18 mouse cellular contexts compared by ENCODE assay signal in genomic region chr14:26900893-26901292, GRCm38 (mm10). TPM values are rescaled to one million over a fixed set of nuclear protein-coding genes. Genes with fewer than 3 reads are reported as not detected.
DNase-seq lines count a peak whose midpoint lies in the region; ATAC-seq and TF ChIP-seq lines count a peak whose summit lies in the region.
"Had no signal": no experiment of that assay in that cellular context is flagged by ENCODE, and none has a peak within 500 bp of the region (broad histone marks: within the 10 kb centered on the region; RNA-seq: fewer than 3 reads in every experiment).

No protein-coding gene starts in this region.

- no peak overlapping the region for H3K4me3 ChIP-seq in hindbrain, postnatal 0 days (ENCODE audit: low read length)
- H3K4me3 ChIP-seq: embryonic facial prominence, embryonic 12.5 days; forebrain, embryonic 15.5 days; heart, embryonic 12.5 days; hindbrain, embryonic 15.5 days had no signal

- no peak for TF ChIP-seq CTCF in hindbrain, postnatal 0 days (IDR thresholded peaks at IDR 0.05; ENCODE audit: low read depth)

- no peak overlapping the region for H3K27ac ChIP-seq in hindbrain, postnatal 0 days
- H3K27ac ChIP-seq: embryonic facial prominence, embryonic 12.5 days; forebrain, embryonic 15.5 days; hindbrain, embryonic 15.5 days had no signal

- peak; percentile 64 for DNase-seq in heart, adult 11 months
- no peak for DNase-seq in heart, postnatal 25 days (ENCODE audit: low spot score)
- peak; percentile 44 for DNase-seq in right cerebral cortex, adult 18-20 months
- no peak for DNase-seq in right cerebral cortex, postnatal 4 days
- peak; percentile 24 for DNase-seq in ZHBTc4 (ENCODE audit: low read depth, low spot score)
- DNase-seq in right cerebral cortex, postnatal 25 days: peak; percentile 34
- DNase-seq in hindbrain, postnatal 0 days (ENCODE audit: low spot score): no peak
- DNase-seq: adrenal gland, postnatal 10 days; cerebellum, adult 11-12 months; cerebellum, adult 9-10 months; cerebellum, postnatal 25 days; gastrocnemius, postnatal 14 days; heart, postnatal 36 days had no signal

- H3K9me3 ChIP-seq in hindbrain, postnatal 0 days (ENCODE audit: low read length): no peaks in the 10 kb centered on the region
- H3K9me3 ChIP-seq: embryonic facial prominence, embryonic 12.5 days; forebrain, embryonic 15.5 days; heart, embryonic 12.5 days; hindbrain, embryonic 15.5 days had no signal

- no peak overlapping the region for H3K9ac ChIP-seq in hindbrain, postnatal 0 days (replicated peaks; ENCODE audit: low read length)
- H3K9ac ChIP-seq: embryonic facial prominence, embryonic 12.5 days; forebrain, embryonic 15.5 days; heart, embryonic 12.5 days; hindbrain, embryonic 15.5 days had no signal

- no peaks in the 10 kb centered on the region for H3K4me1 ChIP-seq in hindbrain, postnatal 0 days (ENCODE audit: insufficient read depth, low read length)
- H3K4me1 ChIP-seq: embryonic facial prominence, embryonic 12.5 days; forebrain, embryonic 15.5 days; heart, embryonic 12.5 days; hindbrain, embryonic 15.5 days had no signal

- no peaks in the 10 kb centered on the region for H3K36me3 ChIP-seq in hindbrain, postnatal 0 days (ENCODE audit: insufficient read depth, low read length)
- H3K36me3 ChIP-seq: embryonic facial prominence, embryonic 12.5 days; forebrain, embryonic 15.5 days; heart, embryonic 12.5 days; hindbrain, embryonic 15.5 days had no signal

- H3K4me2 ChIP-seq in hindbrain, postnatal 0 days (ENCODE audit: low read depth, low read length): no peak overlapping the region
- H3K4me2 ChIP-seq: embryonic facial prominence, embryonic 12.5 days; forebrain, embryonic 15.5 days; heart, embryonic 12.5 days; hindbrain, embryonic 15.5 days had no signal

- intact Hi-C loops in heart, postnatal 25 days (cut with DNase I): no loop called here

- H3K27me3 ChIP-seq in hindbrain, postnatal 0 days (ENCODE audit: insufficient read depth, low read length): no peaks in the 10 kb centered on the region
- H3K27me3 ChIP-seq: embryonic facial prominence, embryonic 12.5 days; forebrain, embryonic 15.5 days; heart, embryonic 12.5 days; hindbrain, embryonic 15.5 days had no signal

- ATAC-seq in hindbrain, postnatal 0 days: no peak
- ATAC-seq: forebrain, embryonic 15.5 days had no signal

- 90% methylated on average over 12 of the region's 12 CpGs for WGBS in hindbrain, postnatal 0 days

RNA-seq across cellular contexts. Expression of gene Asb14, which starts 6.5 kb away (rescaled TPM):
- 10 to 100 TPM; 72.9 to 74.0 TPM for total RNA-seq in heart, postnatal 25 days (2021)
- not detected in 2 replicates for total RNA-seq in hindbrain, postnatal 0 days (2014; rRNA removed)
- polyA plus RNA-seq in hindbrain, postnatal 0 days (2015; fragmentation: Nextera tagmentation; extraction: Ambion mirVana): 0.13 and 0.29 TPM in 2 replicates
- polyA plus RNA-seq: forebrain, embryonic 11.5 days had no signal

Comparison
In these comparisons a context has a peak if more than half of its experiments do, and no peak if none do; other contexts are left out.
1. DNase-seq: peak in heart, adult 11 months (single experiment), right cerebral cortex, adult 18-20 months (single experiment), ZHBTc4 (single experiment) and right cerebral cortex, postnatal 25 days (single experiment); none in heart, postnatal 25 days (single experiment), right cerebral cortex, postnatal 4 days (single experiment) and hindbrain, postnatal 0 days (single experiment).
2. RNA of gene Asb14, which starts 6.5 kb away (total RNA-seq): 72.9 to 74.0 TPM in heart, postnatal 25 days; not detected in hindbrain, postnatal 0 days; every median in the first group is over 10 times any median in the second.